11 mouse cellular contexts compared by ENCODE assay signal in genomic region chr15:79130782-79131181, GRCm38 (mm10). TPM values are rescaled to one million over a fixed set of nuclear protein-coding genes. Genes with fewer than 3 reads are reported as not detected.
DNase-seq lines count a peak whose midpoint lies in the region; ATAC-seq and TF ChIP-seq lines count a peak whose summit lies in the region.
"Had no signal": no experiment of that assay in that cellular context is flagged by ENCODE, and none has a peak within 500 bp of the region (broad histone marks: within the 10 kb centered on the region; RNA-seq: fewer than 3 reads in every experiment).

No protein-coding gene starts in this region.

- H3K4me2 ChIP-seq in lung, embryonic 15.5 days, result no peak overlapping the region
- H3K4me2 ChIP-seq in forebrain, embryonic 14.5 days (ENCODE audit: low read length), result no peak overlapping the region
- H3K4me2 ChIP-seq: forebrain, embryonic 15.5 days; midbrain, embryonic 13.5 days had no signal

- H3K9me3 ChIP-seq in lung, embryonic 15.5 days, result no peaks in the 10 kb centered on the region
- H3K9me3 ChIP-seq in forebrain, embryonic 14.5 days (replicated peaks; ENCODE audit: control insufficient read depth, low read length), result no peaks in the 10 kb centered on the region
- H3K9me3 ChIP-seq: forebrain, embryonic 15.5 days; midbrain, embryonic 13.5 days had no signal

- intact Hi-C loops in gastrocnemius, adult 2 months (cut with DNase I), result no loop called here
- intact Hi-C loops in gastrocnemius, postnatal 14 days (cut with DNase I; ENCODE audit: low total_unique reads), result no loop called here

- no peak for ATAC-seq in lung, embryonic 15.5 days (ENCODE audit: borderline replicate concordance, extremely low read depth, low FRiP score, low TSS enrichment)
- no peak for ATAC-seq in forebrain, embryonic 14.5 days
- ATAC-seq: forebrain, embryonic 15.5 days; midbrain, embryonic 13.5 days had no signal

- H3K27ac ChIP-seq in gastrocnemius, adult 2 months, result peak overlapping the region; percentile 91
- peak overlapping the region; percentile 27; the same call in 1 of the 2 replicates for H3K27ac ChIP-seq in lung, embryonic 15.5 days
- H3K27ac ChIP-seq in forebrain, embryonic 14.5 days (ENCODE audit: low read depth, low read length), result no peak overlapping the region
- H3K27ac ChIP-seq: forebrain, embryonic 15.5 days; midbrain, embryonic 13.5 days had no signal

- H3K9ac ChIP-seq in lung, embryonic 15.5 days, result no peak overlapping the region
- H3K9ac ChIP-seq in forebrain, embryonic 14.5 days (ENCODE audit: low read length), result no peak overlapping the region
- H3K9ac ChIP-seq: forebrain, embryonic 15.5 days; midbrain, embryonic 13.5 days had no signal

- no peaks in the 10 kb centered on the region for H3K4me1 ChIP-seq in lung, embryonic 15.5 days
- H3K4me1 ChIP-seq in forebrain, embryonic 14.5 days (ENCODE audit: control insufficient read depth, insufficient read depth, low read length), result no peaks in the 10 kb centered on the region
- H3K4me1 ChIP-seq: forebrain, embryonic 15.5 days; midbrain, embryonic 13.5 days had no signal

- no peaks in the 10 kb centered on the region for H3K27me3 ChIP-seq in lung, embryonic 15.5 days
- H3K27me3 ChIP-seq in forebrain, embryonic 14.5 days (replicated peaks; ENCODE audit: control insufficient read depth, insufficient read depth, low read length), result no peaks in the 10 kb centered on the region
- H3K27me3 ChIP-seq: forebrain, embryonic 15.5 days; midbrain, embryonic 13.5 days had no signal

- DNase-seq in gastrocnemius, adult 2 months, result peak; percentile 54
- DNase-seq in gastrocnemius, postnatal 14 days, result no peak
- peak; percentile 53 for DNase-seq in urinary bladder, postnatal 14 days (ENCODE audit: low spot score)
- no peak for DNase-seq in urinary bladder, postnatal 10 days (ENCODE audit: low spot score)
- no peak for DNase-seq in forebrain, embryonic 14.5 days (ENCODE audit: low spot score)
- no peak for DNase-seq in layer of hippocampus, adult 9-10 months (ENCODE audit: low spot score)
- DNase-seq: gastrocnemius, postnatal 10 days; thymus, adult 2 months had no signal

- no peak for TF ChIP-seq CTCF in gastrocnemius, adult 2 months (IDR thresholded peaks at IDR 0.05)

- no peak overlapping the region for H3K4me3 ChIP-seq in gastrocnemius, adult 2 months
- no peak overlapping the region for H3K4me3 ChIP-seq in lung, embryonic 15.5 days
- no peak overlapping the region for H3K4me3 ChIP-seq in forebrain, embryonic 14.5 days (ENCODE audit: low read depth, low read length)
- H3K4me3 ChIP-seq: forebrain, embryonic 15.5 days; midbrain, embryonic 13.5 days had no signal

- H3K36me3 ChIP-seq in lung, embryonic 15.5 days, result peaks cover 70% of the 10 kb centered on the region
- peaks cover 66% of the 10 kb centered on the region for H3K36me3 ChIP-seq in forebrain, embryonic 14.5 days (ENCODE audit: control insufficient read depth, insufficient read depth, low read length)

- 69% methylated on average over 10 of the region's 10 CpGs for WGBS in lung, embryonic 15.5 days
- WGBS in forebrain, embryonic 14.5 days, result 78% methylated on average over 10 of the region's 10 CpGs

RNA-seq across cellular contexts. Expression of gene Polr2f, which starts 10.0 kb away (rescaled TPM):
- 10 to 100 TPM; 61.0 to 87.7 TPM for total RNA-seq in gastrocnemius, adult 2 months (2021)
- 10 to 100 TPM; 62.4 to 74.9 TPM for total RNA-seq in gastrocnemius, postnatal 14 days (2021)
- 240 and 281 TPM in 2 replicates for polyA plus RNA-seq in lung, embryonic 15.5 days (2015; fragmentation: Nextera tagmentation; extraction: Ambion mirVana)
- 319 and 356 TPM in 2 replicates for polyA plus RNA-seq in forebrain, embryonic 14.5 days (2014; fragmentation: Nextera tagmentation; extraction: Ambion mirVana)

RNA-seq across cellular contexts. Expression of gene 1700088E04Rik, which starts 10.3 kb away (rescaled TPM):
- total RNA-seq in gastrocnemius, adult 2 months (2021), result 1 to 10 TPM; 1.1 to 1.2 TPM
- 1 to 10 TPM in 1 of 2 experiments, under 1 TPM in 1; 0.43 to 1.1 TPM for total RNA-seq in gastrocnemius, postnatal 14 days (2021)
- 9.9 and 10.8 TPM in 2 replicates for polyA plus RNA-seq in lung, embryonic 15.5 days (2015; fragmentation: Nextera tagmentation; extraction: Ambion mirVana)
- polyA plus RNA-seq in forebrain, embryonic 14.5 days (2014; fragmentation: Nextera tagmentation; extraction: Ambion mirVana), result 14.8 and 17.1 TPM in 2 replicates

RNA-seq across cellular contexts. Expression of gene Micall1, which starts 22.1 kb away (rescaled TPM):
- 10 to 100 TPM; 11.2 to 14.5 TPM for total RNA-seq in gastrocnemius, adult 2 months (2021)
- total RNA-seq in gastrocnemius, postnatal 14 days (2021), result 10 to 100 TPM; 14.4 to 15.8 TPM
- polyA plus RNA-seq in lung, embryonic 15.5 days (2015; fragmentation: Nextera tagmentation; extraction: Ambion mirVana), result 7.5 and 8.8 TPM in 2 replicates
- 5.7 and 6.3 TPM in 2 replicates for polyA plus RNA-seq in forebrain, embryonic 14.5 days (2014; fragmentation: Nextera tagmentation; extraction: Ambion mirVana)

RNA-seq across cellular contexts. Expression of gene Sox10, which starts 34.3 kb away (rescaled TPM):
- under 1 TPM; 0.71 to 0.81 TPM for total RNA-seq in gastrocnemius, adult 2 months (2021)
- 1 to 10 TPM; 2.3 to 6.5 TPM for total RNA-seq in gastrocnemius, postnatal 14 days (2021)
- 0.65 and 0.92 TPM in 2 replicates for polyA plus RNA-seq in lung, embryonic 15.5 days (2015; fragmentation: Nextera tagmentation; extraction: Ambion mirVana)
- 0.89 and 1.9 TPM in 2 replicates for polyA plus RNA-seq in forebrain, embryonic 14.5 days (2014; fragmentation: Nextera tagmentation; extraction: Ambion mirVana)

RNA-seq across cellular contexts. Expression of gene Eif3l, which starts 55.8 kb away (rescaled TPM):
- total RNA-seq in gastrocnemius, adult 2 months (2021), result 10 to 100 TPM; 53.6 to 54.0 TPM
- 10 to 100 TPM; 65.8 to 69.7 TPM for total RNA-seq in gastrocnemius, postnatal 14 days (2021)
- polyA plus RNA-seq in lung, embryonic 15.5 days (2015; fragmentation: Nextera tagmentation; extraction: Ambion mirVana), result 223 and 225 TPM in 2 replicates
- polyA plus RNA-seq in forebrain, embryonic 14.5 days (2014; fragmentation: Nextera tagmentation; extraction: Ambion mirVana), result 191 and 209 TPM in 2 replicates

Comparison
In these comparisons a context has a peak if more than half of its experiments do, and no peak if none do; other contexts are left out.
1. DNase-seq: peak in gastrocnemius, adult 2 months (single experiment) and urinary bladder, postnatal 14 days (single experiment); none in gastrocnemius, postnatal 14 days (single experiment), urinary bladder, postnatal 10 days (single experiment), forebrain, embryonic 14.5 days (single experiment) and layer of hippocampus, adult 9-10 months (single experiment).